Mouse (Mus musculus) lung, postnatal 0 days (tissue): ENCODE data around the gene Itgb3. TPM values are rescaled to one million over a fixed set of nuclear protein-coding genes. Genes with fewer than 3 reads are reported as not detected.

ENCODE experiments used
- ATAC-seq: fragments of 200-750 bp; cut with Nextera tagmentation; 2 replicates; pipeline ENCODE4 v1.8.0; 2017; ENCODE audit warnings: moderate library complexity
- DNase-seq: peaks from one replicate; pipeline ENCODE4 v3.0.0-alpha.2; 2016; ENCODE audit warnings: low spot score
- H3K27ac ChIP-seq: fragments of 300-500 bp; sonication (generic); 2 replicates; pipeline ENCODE4 v1.5.1; 2014; ENCODE audit warnings: antibody characterized with exemption, mild to moderate bottlenecking, low read length, mixed read lengths
- H3K27me3 ChIP-seq: fragments of 300-500 bp; sonication (generic); replicated peaks from 2 replicates; pipeline ENCODE4 v1.6.1; 2014; ENCODE audit warnings: low read length, mixed read lengths; ENCODE audit not compliant: insufficient read depth
- H3K36me3 ChIP-seq: fragments of 300-500 bp; sonication (generic); 2 replicates; pipeline ENCODE4 v1.6.1; 2014; ENCODE audit warnings: low read length, mixed read lengths; ENCODE audit not compliant: insufficient read depth
- H3K4me1 ChIP-seq: fragments of 300-500 bp; sonication (generic); 2 replicates; pipeline ENCODE4 v1.6.1; 2014; ENCODE audit warnings: antibody characterized with exemption, low read depth, low read length, mixed read lengths; ENCODE audit not compliant: insufficient read depth
- H3K4me2 ChIP-seq: fragments of 300-500 bp; sonication (generic); replicated peaks from 2 replicates; pipeline ENCODE4 v1.6.1; 2014; ENCODE audit warnings: low read depth, mild to moderate bottlenecking, low read length, moderate library complexity, mixed read lengths
- H3K4me3 ChIP-seq: fragments of 300-500 bp; sonication (generic); 2 replicates; pipeline ENCODE4 v1.5.1; 2014; ENCODE audit warnings: low read depth, low read length
- H3K9ac ChIP-seq: fragments of 300-500 bp; sonication (generic); replicated peaks from 2 replicates; pipeline ENCODE4 v1.6.1; 2014; ENCODE audit warnings: low read depth, mild to moderate bottlenecking
- H3K9me3 ChIP-seq: fragments of 300-500 bp; sonication (generic); 2 replicates; pipeline ENCODE4 v1.6.1; 2016; ENCODE audit warnings: low read length, mixed read lengths
- CTCF ChIP-seq: IDR thresholded peaks from 2 replicates; pipeline ENCODE4 v1.5.1; 2016; ENCODE audit warnings: antibody characterized with exemption, mild to moderate bottlenecking
- EP300 ChIP-seq: IDR thresholded peaks from 2 replicates; pipeline ENCODE4 v1.6.1; 2016; ENCODE audit warnings: antibody characterized with exemption, mild to moderate bottlenecking, control low read depth
- WGBS: fragments of 180-500 bp; shearing (Covaris S2); extraction: QIAGEN DNeasy Blood & Tissue Kit; methylation state at CpG from one replicate; pipeline ENCODE4 v1.1.7; 2014; 5-methylcytosine and 5-hydroxymethylcytosine counted together
- polyA plus RNA-seq: library from polyadenylated mRNA; unstranded; fragments of >200 nt; fragmentation: Nextera tagmentation; extraction: Ambion mirVana; gene quantifications from 2 replicates; pipeline ENCODE4 v1.2.1, GENCODE M21; 2015

The Itgb3 gene
- polyA plus RNA-seq, 1 experiment from 2014 or later, result 6.9 TPM

- no peak overlapping the region for H3K27ac ChIP-seq
- no peaks in the 10 kb centered on the region for H3K27me3 ChIP-seq
- H3K9ac ChIP-seq, result no peak overlapping the region
- H3K36me3 ChIP-seq, result no peaks in the 10 kb centered on the region
- DNase-seq (no peak), ATAC-seq (no peak)
- H3K4me3 ChIP-seq, result no peak overlapping the region
- no peaks in the 10 kb centered on the region for H3K9me3 ChIP-seq
- WGBS, result 91% methylated on average over 4 of the region's 4 CpGs
- no peak overlapping the region for H3K4me2 ChIP-seq
- no peak for TF ChIP-seq EP300
- no peak for TF ChIP-seq CTCF
- no peaks in the 10 kb centered on the region for H3K4me1 ChIP-seq
Observed at GRCm38 (mm10) chr11:104643236-104643635, 35.4 kb downstream of the Itgb3 start.

- Histone ChIP-seq H3K27me3 (no peaks in the 10 kb centered on the region), H3K9ac (no peak overlapping the region), H3K4me2 (no peak overlapping the region), H3K4me3 (no peak overlapping the region), H3K36me3 (no peaks in the 10 kb centered on the region), H3K9me3 (no peaks in the 10 kb centered on the region), H3K4me1 (no peaks in the 10 kb centered on the region), H3K27ac (no peak overlapping the region)
- ATAC-seq (no peak), DNase-seq (no peak)
- WGBS, result 90% methylated on average over 6 of the region's 6 CpGs
- no peak for TF ChIP-seq CTCF
- no peak for TF ChIP-seq EP300
Observed at GRCm38 (mm10) chr11:104645402-104645801, 37.6 kb downstream of the Itgb3 start.

GRCm38 (mm10) chr11:104646173-104646572 is 38.4 kb downstream of the Itgb3 start:
- 65% methylated on average over 4 of the region's 4 CpGs for WGBS
- ATAC-seq, result no peak

GRCm38 (mm10) chr11:104646611-104647010 is 38.8 kb downstream of the Itgb3 start:
- Histone ChIP-seq H3K9me3 (no peaks in the 10 kb centered on the region), H3K4me3 (no peak overlapping the region), H3K4me2 (no peak overlapping the region), H3K9ac (no peak overlapping the region), H3K27me3 (no peaks in the 10 kb centered on the region), H3K27ac (no peak overlapping the region), H3K36me3 (no peaks in the 10 kb centered on the region), H3K4me1 (no peaks in the 10 kb centered on the region)
- ATAC-seq (no peak), DNase-seq (no peak)
- no peak for TF ChIP-seq EP300
- no peak for TF ChIP-seq CTCF
- WGBS, result 79% methylated on average over 4 of the region's 5 CpGs

More at GRCm38 (mm10) chr11:104646173-104646572, 38.4 kb downstream of the Itgb3 start:
- no peaks in the 10 kb centered on the region for H3K36me3 ChIP-seq
- no peak overlapping the region for H3K9ac ChIP-seq
- H3K4me2 ChIP-seq, result no peak overlapping the region
- H3K9me3 ChIP-seq, result no peaks in the 10 kb centered on the region
- H3K4me1 ChIP-seq, result no peaks in the 10 kb centered on the region
- no peak for DNase-seq
- no peak overlapping the region for H3K4me3 ChIP-seq
- no peak overlapping the region for H3K27ac ChIP-seq
- H3K27me3 ChIP-seq, result no peaks in the 10 kb centered on the region
- TF ChIP-seq CTCF (no peak), EP300 (no peak)

GRCm38 (mm10) chr11:104647188-104647867 is 39.5 kb downstream of the Itgb3 start:
- H3K27me3 ChIP-seq, result no peaks in the 10 kb centered on the region
- no peaks in the 10 kb centered on the region for H3K36me3 ChIP-seq
- no peaks in the 10 kb centered on the region for H3K9me3 ChIP-seq
- H3K4me2 ChIP-seq, result no peak overlapping the region
- WGBS, result 65% methylated on average over 8 of the region's 8 CpGs
- no peak for TF ChIP-seq EP300
- no peak for TF ChIP-seq CTCF
- H3K27ac ChIP-seq, result no peak overlapping the region
- no peak overlapping the region for H3K9ac ChIP-seq
- ATAC-seq, result no peak
- DNase-seq, result no peak
- H3K4me3 ChIP-seq, result no peak overlapping the region
- H3K4me1 ChIP-seq, result no peaks in the 10 kb centered on the region

GRCm38 (mm10) chr11:104648571-104648970 is 40.8 kb downstream of the Itgb3 start:
- H3K4me1 ChIP-seq, result no peaks in the 10 kb centered on the region
- no peak overlapping the region for H3K27ac ChIP-seq
- H3K4me2 ChIP-seq, result no peak overlapping the region
- no peaks in the 10 kb centered on the region for H3K9me3 ChIP-seq
- WGBS, result 66% methylated on average over 3 of the region's 3 CpGs
- no peaks in the 10 kb centered on the region for H3K27me3 ChIP-seq
- H3K4me3 ChIP-seq, result no peak overlapping the region
- TF ChIP-seq EP300 (no peak), CTCF (peak; percentile 75)
- no peak overlapping the region for H3K9ac ChIP-seq
- no peak for DNase-seq
- no peaks in the 10 kb centered on the region for H3K36me3 ChIP-seq
- ATAC-seq, result no peak
